Mouse (Mus musculus): Measurements from ENCODE around the gene Ear1. TPM values are rescaled to one million over a fixed set of nuclear protein-coding genes. Genes with fewer than 3 reads are reported as not detected.
"Not testable (repeated sequence)": the region's sequence is repeated elsewhere in the genome, so short reads cannot be mapped to it uniquely, and the experiment has no call there.

Ear1 gene
- polyA plus RNA-seq, 1 experiment = not detected

DNA sequence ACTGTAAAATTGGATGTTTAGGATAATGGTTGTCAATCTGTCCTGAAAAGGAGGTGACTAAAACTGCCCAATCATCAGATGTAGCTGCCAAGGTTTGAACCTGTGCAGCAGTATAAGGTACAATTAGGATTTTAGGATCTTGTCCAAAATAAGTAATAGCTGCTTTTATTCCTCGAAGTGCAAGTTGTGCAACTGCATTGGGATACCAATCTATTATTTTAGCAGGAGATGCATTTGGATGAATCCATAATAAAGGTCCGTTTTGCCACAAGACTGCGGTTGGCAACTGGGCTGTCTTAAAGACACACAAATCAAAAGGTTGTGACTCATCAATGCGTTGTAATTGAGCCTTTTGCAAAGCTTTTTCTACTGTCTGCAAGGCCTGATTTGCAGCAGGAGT is 67.2 kb downstream of the Ear1 start:
- not testable (repeated sequence) for H3K79me2 ChIP-seq (ENCODE audit: control insufficient read depth, insufficient read depth)

GRCm38 (mm10) chr14:43804435-43804834 is 70.9 kb downstream of the Ear1 start:
- H3K36me3 ChIP-seq (ENCODE audit: control insufficient read depth, insufficient read depth); H3ac ChIP-seq (ENCODE audit: control insufficient read depth, insufficient read length, low read depth); H3K79me3 ChIP-seq (ENCODE audit: low read depth); H3K27me3 ChIP-seq (ENCODE audit: control insufficient read depth, insufficient read depth, insufficient read length); H3K4me3 ChIP-seq (ENCODE audit: insufficient read depth, poor library complexity, severe bottlenecking); H3K79me2 ChIP-seq (ENCODE audit: control insufficient read depth, insufficient read depth): not testable (repeated sequence)

More for the DNA sequence above, 67.2 kb downstream of the Ear1 start:
- not testable (repeated sequence) for H3K36me3 ChIP-seq (ENCODE audit: control insufficient read depth, insufficient read depth); H3K79me3 ChIP-seq (ENCODE audit: low read depth); H3ac ChIP-seq (ENCODE audit: control insufficient read depth, insufficient read length, low read depth); H3K4me3 ChIP-seq (ENCODE audit: insufficient read depth, poor library complexity, severe bottlenecking); H3K27me3 ChIP-seq (ENCODE audit: control insufficient read depth, insufficient read depth, insufficient read length)
- TF ChIP-seq CEBPB (IDR thresholded peaks at IDR 0.05; ENCODE audit: low read depth) = peak; percentile 67

DNA sequence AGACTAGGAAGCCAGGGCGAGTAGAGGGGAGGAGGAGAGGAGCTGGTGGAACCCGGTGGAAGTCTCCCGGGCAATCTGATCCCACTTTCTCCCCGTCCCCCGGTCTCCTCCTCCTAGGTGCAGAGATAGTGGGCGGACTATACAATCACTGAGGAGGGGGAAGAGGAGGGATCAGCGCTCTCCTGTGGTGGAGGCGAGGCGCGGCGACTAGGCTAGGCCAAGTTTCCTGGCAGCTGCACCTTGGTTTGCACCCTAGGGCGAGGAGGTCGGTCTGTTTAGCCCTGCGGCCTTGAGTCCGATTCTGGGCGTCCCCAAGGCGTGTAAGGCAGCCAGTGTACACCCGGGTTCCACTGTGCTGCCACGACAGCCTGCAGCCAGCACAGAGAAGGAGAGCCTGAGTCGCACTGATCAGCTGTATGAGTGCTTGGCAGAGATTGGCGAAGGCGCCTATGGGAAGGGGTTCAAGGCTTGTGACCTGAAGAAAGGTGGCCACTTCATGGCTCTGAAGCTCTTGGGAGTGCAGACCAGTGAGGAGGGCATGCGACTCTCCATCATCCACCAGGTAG is 78.3 kb downstream of the Ear1 start:
- H3K36me3 ChIP-seq (ENCODE audit: control insufficient read depth, insufficient read depth); H3K27me3 ChIP-seq (ENCODE audit: control insufficient read depth, insufficient read depth, insufficient read length); H3ac ChIP-seq (ENCODE audit: control insufficient read depth, insufficient read length, low read depth); H3K79me2 ChIP-seq (ENCODE audit: control insufficient read depth, insufficient read depth); H3K79me3 ChIP-seq (ENCODE audit: low read depth); H3K4me3 ChIP-seq (ENCODE audit: insufficient read depth, poor library complexity, severe bottlenecking): not testable (repeated sequence)

GRCm38 (mm10) chr14:43796069-43796904 is 79.0 kb downstream of the Ear1 start:
- no peaks in the 10 kb centered on the region for H3K79me3 ChIP-seq (ENCODE audit: low read depth)
- TF ChIP-seq CEBPB (IDR thresholded peaks at IDR 0.05; ENCODE audit: low read depth) (no peak), MYOG (IDR thresholded peaks at IDR 0.05; ENCODE audit: control insufficient read depth, extremely low read depth, insufficient read length) (no peak), CTCF (IDR thresholded peaks at IDR 0.05; ENCODE audit: control insufficient read depth, insufficient read depth, insufficient read length) (no peak), USF1 (IDR thresholded peaks at IDR 0.05; ENCODE audit: low read depth) (no peak), FOSL1 (IDR thresholded peaks at IDR 0.05; ENCODE audit: insufficient read depth, low read length, poor library complexity, severe bottlenecking) (no peak), MYOD1 (IDR thresholded peaks at IDR 0.05; ENCODE audit: control insufficient read depth, insufficient read length, low read depth) (no peak)
- no peaks in the 10 kb centered on the region for H3K36me3 ChIP-seq (ENCODE audit: control insufficient read depth, insufficient read depth)
- no peak overlapping the region for H3ac ChIP-seq (ENCODE audit: control insufficient read depth, insufficient read length, low read depth)
- H3K79me2 ChIP-seq (ENCODE audit: control insufficient read depth, insufficient read depth) = no peaks in the 10 kb centered on the region
- H3K27me3 ChIP-seq (ENCODE audit: control insufficient read depth, insufficient read depth, insufficient read length) = no peaks in the 10 kb centered on the region
- H3K4me3 ChIP-seq (ENCODE audit: insufficient read depth, poor library complexity, severe bottlenecking) = no peak overlapping the region

GRCm38 (mm10) chr14:43793811-43794210 is 81.5 kb downstream of the Ear1 start:
- not testable (repeated sequence) for H3K79me3 ChIP-seq (ENCODE audit: low read depth); H3K79me2 ChIP-seq (ENCODE audit: control insufficient read depth, insufficient read depth); H3ac ChIP-seq (ENCODE audit: control insufficient read depth, insufficient read length, low read depth); H3K4me3 ChIP-seq (ENCODE audit: insufficient read depth, poor library complexity, severe bottlenecking); H3K36me3 ChIP-seq (ENCODE audit: control insufficient read depth, insufficient read depth); H3K27me3 ChIP-seq (ENCODE audit: control insufficient read depth, insufficient read depth, insufficient read length)

DNA sequence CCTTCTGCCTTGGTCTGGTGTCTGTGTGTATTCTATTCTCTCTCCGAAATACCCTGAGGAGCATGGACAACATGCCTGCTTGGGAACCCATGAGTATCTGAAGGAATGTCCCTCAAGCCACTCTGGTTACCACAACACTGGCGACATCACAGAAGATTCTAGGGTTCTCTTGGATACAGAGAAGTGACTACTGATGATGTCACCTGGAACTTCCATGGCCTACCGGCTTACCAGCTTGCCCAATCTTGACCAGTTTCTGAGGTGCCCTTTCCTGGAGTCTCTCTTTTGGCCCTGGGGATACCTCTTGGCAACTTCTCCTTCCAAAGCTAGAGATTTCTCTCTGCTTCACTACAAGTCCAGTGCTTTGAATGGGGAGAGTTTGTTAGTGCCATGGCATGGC is 90.7 kb downstream of the Ear1 start, which contains the start of gene Gm8180:
TSS of gene Gm8180 (minus strand) at position 101 of the 400 bp plus-strand sequence.
- H3K36me3 ChIP-seq (ENCODE audit: control insufficient read depth, insufficient read depth); H3ac ChIP-seq (ENCODE audit: control insufficient read depth, insufficient read length, low read depth); H3K4me3 ChIP-seq (ENCODE audit: insufficient read depth, poor library complexity, severe bottlenecking); H3K27me3 ChIP-seq (ENCODE audit: control insufficient read depth, insufficient read depth, insufficient read length); H3K79me2 ChIP-seq (ENCODE audit: control insufficient read depth, insufficient read depth); H3K79me3 ChIP-seq (ENCODE audit: low read depth): not testable (repeated sequence)

Other genes starting within 250 kb of the Ear1 start
- gene Gm8165, start 198.3 kb downstream of the Ear1 start, polyA plus RNA-seq (2012; fragmentation: generic; extraction: Trizol) = not detected
- 0.74 TPM for gene Gm7324, start 177.7 kb downstream of the Ear1 start, polyA plus RNA-seq (2012; fragmentation: generic; extraction: Trizol)
- not detected for gene Gm16506, start 148.0 kb downstream of the Ear1 start, polyA plus RNA-seq (2012; fragmentation: generic; extraction: Trizol)
- gene Gm6526, start 127.7 kb downstream of the Ear1 start, polyA plus RNA-seq (2012; fragmentation: generic; extraction: Trizol) = 0.11 TPM
- not detected for gene Gm8180, start 90.8 kb downstream of the Ear1 start, polyA plus RNA-seq (2012; fragmentation: generic; extraction: Trizol)
- not detected for gene Ear10, start 48.0 kb upstream of the Ear1 start, polyA plus RNA-seq (2012; fragmentation: generic; extraction: Trizol)
- 1.2 TPM for gene Gm8113, start 49.9 kb upstream of the Ear1 start, polyA plus RNA-seq (2012; fragmentation: generic; extraction: Trizol)
- not detected for gene Ang5, start 81.6 kb upstream of the Ear1 start, polyA plus RNA-seq (2012; fragmentation: generic; extraction: Trizol)
- not detected for gene Ang6, start 126.8 kb upstream of the Ear1 start, polyA plus RNA-seq (2012; fragmentation: generic; extraction: Trizol)
- not detected for gene Ear2, start 227.1 kb upstream of the Ear1 start, polyA plus RNA-seq (2012; fragmentation: generic; extraction: Trizol)
- not detected for gene Gm3327, start 248.3 kb upstream of the Ear1 start, polyA plus RNA-seq (2012; fragmentation: generic; extraction: Trizol)